Mouse (Mus musculus): ENCODE measurements around the gene Lce3f.

DNA sequence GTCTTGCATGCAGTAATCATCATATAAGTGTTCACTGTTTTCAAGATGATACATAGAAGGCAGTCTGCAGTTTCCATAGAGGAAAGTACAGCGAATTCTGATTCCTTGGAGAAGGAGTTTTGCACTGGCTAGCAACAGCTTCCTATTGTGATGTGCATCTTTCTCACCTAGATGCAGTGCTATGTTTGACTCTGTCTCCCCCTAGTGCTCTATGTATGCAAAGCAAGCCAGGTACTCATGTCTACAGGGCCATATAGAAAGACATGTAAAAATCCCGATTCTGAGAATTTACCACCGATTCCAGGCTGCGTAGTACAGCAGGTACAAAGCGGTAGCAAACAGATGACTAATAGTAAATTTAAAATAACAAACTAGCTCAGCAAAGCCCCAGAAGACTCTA is 39.4 kb downstream of the Lce3f start:
- no peak for TF ChIP-seq CTCF (IDR thresholded peaks at IDR 0.05; ENCODE audit: borderline replicate concordance, control insufficient read depth, extremely low read depth, insufficient read depth, low read length, poor library complexity)
- no peak for TF ChIP-seq POLR2A (IDR thresholded peaks at IDR 0.05; ENCODE audit: control insufficient read depth, extremely low read depth, insufficient read depth, low read length, poor library complexity)
